Mouse (Mus musculus): ENCODE measurements around the gene Sftpa1.

Sftpa1 gene

DNA sequence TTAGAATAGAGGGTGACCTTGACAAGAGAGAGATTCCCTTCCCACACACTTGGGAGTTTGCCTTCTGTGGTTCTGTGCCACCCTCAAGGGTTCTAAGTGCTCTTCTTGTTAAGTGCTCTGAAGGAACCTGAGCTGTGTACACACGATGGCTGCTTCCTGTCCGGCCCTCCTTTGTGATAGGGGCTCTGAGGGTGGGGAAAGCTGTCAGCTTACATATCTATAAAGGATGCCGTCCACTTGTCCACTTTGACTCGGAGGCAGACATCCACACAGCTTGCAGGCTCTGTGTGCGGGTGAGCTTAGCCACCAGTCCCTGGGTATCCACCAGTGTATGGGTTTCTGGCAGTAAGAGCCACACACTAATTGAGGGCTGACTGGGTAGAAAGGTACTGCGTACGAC, at the start of gene Sftpa1:
Sftpa1 (plus strand) TSS at position 243 of the 400 bp plus-strand sequence.
- DNase-seq (ENCODE audit: low spot score in 2 of 2): no peak

GRCm38 (mm10) chr14:41082408-41082807, 49.2 kb upstream of the Sftpa1 start:
- DNase-seq (ENCODE audit: low spot score in 2 of 2): no peak

- DNase-seq (ENCODE audit: low spot score in 2 of 2): no peak
These were observed 44.1 kb upstream of the Sftpa1 start for GRCm38 (mm10) chr14:41087509-41087908.

DNA sequence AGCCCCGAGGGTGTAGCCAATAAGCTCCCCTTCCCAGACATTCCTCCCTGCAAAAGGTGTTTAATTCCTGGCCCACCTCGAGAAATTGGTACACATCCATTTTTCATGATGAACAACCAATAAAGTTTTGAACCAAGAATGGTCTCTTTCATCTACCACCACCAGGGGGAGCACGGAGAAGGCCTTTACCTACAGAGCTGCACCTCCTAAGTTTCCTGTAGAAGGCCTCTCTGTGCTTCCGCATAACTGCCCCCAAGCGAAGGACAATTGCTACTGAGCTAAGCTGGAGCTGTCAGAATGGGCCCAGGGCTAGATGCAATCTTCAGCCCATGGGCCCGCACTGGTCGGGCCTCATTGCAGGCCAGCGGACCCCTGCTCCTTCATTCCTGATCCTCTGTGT, 40.8 kb upstream of the Sftpa1 start:
- peak in 1 of 2 experiments; percentile 29 for DNase-seq (ENCODE audit: low spot score in 2 of 2)

DNA sequence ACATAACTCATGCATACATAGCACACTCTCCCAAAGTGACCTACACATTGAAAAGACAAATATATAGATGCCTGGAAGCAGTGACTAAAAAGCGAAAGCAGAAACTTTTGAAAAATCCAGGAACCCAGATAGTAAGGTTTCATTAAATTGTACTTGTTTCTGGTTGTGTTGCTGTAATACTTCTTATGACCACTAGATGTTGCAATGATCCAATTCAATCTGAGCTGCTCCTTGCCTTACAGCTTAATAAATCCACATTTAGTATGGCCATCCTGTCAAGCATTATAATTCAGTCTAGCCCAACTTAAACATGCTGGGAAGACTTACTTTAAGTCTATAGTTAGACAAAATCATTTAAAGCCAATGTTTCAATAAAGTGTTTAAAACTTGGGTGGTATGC, 37.5 kb upstream of the Sftpa1 start:
- DNase-seq (ENCODE audit: low spot score in 2 of 2): no peak

GRCm38 (mm10) chr14:41096296-41096860, 35.2 kb upstream of the Sftpa1 start:
- DNase-seq (ENCODE audit: low spot score in 2 of 2): no peak

- peak; percentile 15 to 48 for DNase-seq (ENCODE audit: low spot score in 2 of 2)
These were observed 32.9 kb upstream of the Sftpa1 start for GRCm38 (mm10) chr14:41098726-41099125.

- no peak for DNase-seq (ENCODE audit: low spot score in 2 of 2)
These were observed 30.9 kb upstream of the Sftpa1 start for GRCm38 (mm10) chr14:41100712-41101111.

DNA sequence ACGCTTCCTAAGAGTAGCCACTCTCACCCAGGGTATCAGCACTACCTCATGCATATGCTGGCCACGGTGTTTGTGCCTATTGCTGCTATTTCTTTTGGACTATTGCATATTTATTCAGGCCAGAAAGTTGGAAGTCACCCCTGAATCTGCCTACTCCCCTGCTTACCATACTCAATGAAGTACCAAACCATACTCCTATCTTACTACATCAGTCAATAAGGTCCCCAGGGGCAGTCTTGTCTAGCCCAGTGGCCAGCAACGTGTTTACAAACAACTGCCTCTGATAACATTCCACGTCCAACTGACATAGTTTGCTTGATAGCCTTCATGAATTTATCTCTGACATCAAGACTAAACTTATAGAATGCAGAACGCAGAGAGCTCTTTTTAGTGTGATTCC, 30.3 kb upstream of the Sftpa1 start:
- no peak for DNase-seq (ENCODE audit: low spot score in 2 of 2)

DNA sequence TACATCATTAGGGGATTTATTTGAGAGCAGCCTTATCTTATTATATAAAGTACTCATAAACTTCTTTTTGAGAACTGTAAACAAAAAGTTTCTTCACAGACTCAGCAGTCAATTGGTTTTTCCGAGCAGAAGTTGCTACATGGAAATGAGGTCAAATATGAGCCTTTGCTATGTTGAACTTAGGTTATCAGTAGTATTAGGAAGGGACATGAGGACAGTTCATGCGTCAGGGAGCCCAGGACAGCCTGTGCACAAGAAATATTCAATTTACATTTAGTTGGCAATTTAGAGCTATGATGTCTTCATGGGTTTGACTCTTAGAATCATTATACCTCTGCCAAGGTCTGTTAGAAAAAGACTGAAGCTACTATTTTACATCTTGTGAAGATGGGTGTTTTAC, 29.3 kb upstream of the Sftpa1 start:
- no peak for DNase-seq (ENCODE audit: low spot score in 2 of 2)

GRCm38 (mm10) chr14:41104853-41105444, 26.6 kb upstream of the Sftpa1 start, which contains the start of gene Mat1a:
Mat1a (plus strand) TSS chr14:41105035.
- no peak for DNase-seq (ENCODE audit: low spot score in 2 of 2)

DNA sequence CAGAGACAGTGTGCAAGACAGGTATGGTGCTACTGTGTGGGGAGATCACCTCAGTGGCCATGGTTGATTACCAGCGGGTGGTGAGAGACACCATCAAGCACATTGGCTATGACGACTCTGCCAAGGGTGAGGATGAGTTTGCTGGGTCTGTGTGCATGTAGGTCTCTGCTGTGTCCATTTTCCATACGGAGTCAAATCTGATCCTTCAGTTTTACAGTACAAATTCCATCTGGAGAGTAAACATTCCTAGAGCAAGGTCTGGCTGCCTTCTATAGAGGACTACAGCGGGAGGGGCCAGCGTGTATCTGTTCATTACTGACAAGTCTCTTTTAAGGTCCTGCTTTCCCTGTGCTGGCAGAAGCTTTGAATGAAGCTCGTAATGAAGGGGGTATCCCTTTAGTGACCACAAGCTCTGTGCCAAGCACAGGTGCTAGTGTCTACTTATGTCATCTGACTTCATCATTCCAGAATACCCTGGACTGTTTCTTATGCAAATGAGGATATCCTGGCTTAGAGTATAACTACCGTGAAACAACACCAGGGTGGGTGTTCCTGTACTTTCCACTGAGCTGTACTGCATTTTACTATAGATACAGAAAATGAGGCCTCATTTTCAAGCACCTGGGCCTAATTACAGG, 20.4 kb upstream of the Sftpa1 start:
- no peak for DNase-seq (ENCODE audit: low spot score in 2 of 2)

- DNase-seq (ENCODE audit: low spot score in 2 of 2): no peak
These were observed 18.6 kb upstream of the Sftpa1 start for GRCm38 (mm10) chr14:41112944-41113343.

DNA sequence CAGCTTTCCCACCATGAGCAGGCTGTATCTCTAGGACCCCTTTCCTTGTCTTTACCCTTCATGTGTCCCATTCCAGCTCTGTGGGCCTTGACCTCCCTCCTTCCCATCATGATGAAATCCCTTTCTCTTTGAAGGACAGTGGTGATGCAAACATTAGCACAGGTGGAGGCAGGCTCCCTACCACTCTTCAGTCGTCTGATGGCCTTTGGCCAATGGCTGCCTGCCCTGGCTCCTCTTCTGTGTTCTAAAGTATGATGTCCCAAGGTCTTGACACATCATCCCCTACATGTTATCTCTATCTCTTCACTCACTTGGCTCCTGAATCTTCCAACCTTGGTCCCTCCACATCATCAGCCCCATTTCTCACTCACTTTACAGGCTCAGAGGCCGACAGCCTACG, 15.3 kb upstream of the Sftpa1 start:
- no peak for DNase-seq (ENCODE audit: low spot score in 2 of 2)

DNA sequence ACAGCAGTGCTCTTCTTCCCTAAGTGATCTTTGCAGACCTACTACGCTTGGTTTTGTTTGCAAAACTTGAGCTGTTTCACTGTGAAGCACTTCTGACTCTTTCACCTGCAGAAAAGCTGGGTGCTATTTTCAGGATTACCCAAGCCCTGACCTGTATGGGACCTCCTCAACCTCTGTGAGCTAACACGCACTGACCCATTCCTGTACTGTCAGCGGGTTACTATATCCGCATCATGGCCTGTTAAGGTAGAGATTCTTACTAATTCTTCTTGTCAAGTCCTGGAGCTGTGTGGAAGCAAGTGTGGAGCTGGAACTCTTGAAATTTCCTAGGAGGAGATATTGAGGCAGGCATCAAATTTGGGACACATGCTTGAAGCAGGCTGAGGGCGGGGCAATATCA, 6.9 kb upstream of the Sftpa1 start:
- no peak for DNase-seq (ENCODE audit: low spot score in 2 of 2)

DNA sequence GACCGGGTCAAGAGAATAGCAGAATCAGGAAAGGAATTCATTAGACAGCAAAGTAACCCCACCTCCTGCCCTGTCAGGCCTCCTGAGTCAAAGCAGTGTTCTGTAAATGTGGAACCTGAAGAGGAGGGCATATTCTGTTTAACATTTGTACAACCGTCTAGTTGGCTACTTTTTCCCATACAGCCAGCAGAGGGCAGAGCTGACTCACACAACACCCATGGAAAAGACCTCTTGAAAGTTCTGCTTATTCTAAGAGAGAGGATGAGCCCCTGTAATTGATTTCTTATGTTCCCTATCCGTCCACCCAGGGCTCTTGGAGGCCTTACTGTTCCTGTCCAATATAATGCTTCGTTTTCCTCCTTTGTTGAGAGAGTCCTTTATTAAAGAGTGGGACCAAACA, 3.6 kb upstream of the Sftpa1 start:
- DNase-seq (ENCODE audit: low spot score in 2 of 2): peak; percentile 51 to 54

DNA sequence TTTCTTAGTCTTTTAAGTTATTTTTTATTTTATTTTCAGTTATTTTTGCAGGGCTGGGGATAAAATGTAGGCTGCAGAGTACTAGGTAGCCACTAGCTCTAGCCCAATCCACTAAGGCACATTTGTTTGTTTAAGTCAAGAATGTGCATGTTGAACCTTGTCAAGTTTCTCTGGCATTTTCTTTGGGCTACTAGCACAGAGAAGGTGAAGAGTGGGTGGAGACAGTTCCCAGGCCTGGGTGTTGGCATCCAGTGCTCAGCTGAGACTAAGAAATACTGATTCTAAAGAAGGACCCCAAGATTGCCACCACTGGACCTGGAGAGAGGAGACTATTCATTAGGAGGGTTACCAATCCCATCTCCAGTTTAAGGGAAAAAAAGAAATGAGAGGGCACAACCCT, 5.4 kb downstream of the Sftpa1 start:
- no peak for DNase-seq (ENCODE audit: low spot score in 2 of 2)

- no peak for DNase-seq (ENCODE audit: low spot score in 2 of 2)
These were observed 9.1 kb downstream of the Sftpa1 start for GRCm38 (mm10) chr14:41140686-41141085.

GRCm38 (mm10) chr14:41146035-41146434, 14.5 kb downstream of the Sftpa1 start:
- DNase-seq (ENCODE audit: low spot score in 2 of 2): no peak

DNA sequence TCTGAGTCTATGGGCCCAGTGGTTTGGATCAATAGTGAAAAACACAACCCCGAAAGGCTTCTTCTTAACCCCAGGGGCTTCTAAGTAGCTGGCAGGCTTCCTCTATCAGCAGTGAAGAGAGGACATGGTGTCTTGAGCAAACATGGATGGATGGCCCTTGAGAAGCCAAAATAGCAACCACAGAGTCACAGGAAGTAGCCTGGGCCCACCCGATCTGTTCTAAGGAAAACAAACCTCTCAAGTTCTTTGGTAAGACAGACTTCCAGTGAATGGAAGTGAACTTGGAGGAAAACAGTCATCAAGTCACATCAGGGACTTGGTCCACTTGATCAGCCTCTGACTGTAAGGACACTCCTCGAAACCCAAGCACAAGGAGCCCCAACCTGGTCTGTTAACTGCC, 15.3 kb downstream of the Sftpa1 start:
- no peak for DNase-seq (ENCODE audit: low spot score in 2 of 2)

- DNase-seq (ENCODE audit: low spot score in 2 of 2): no peak
These were observed 15.8 kb downstream of the Sftpa1 start for GRCm38 (mm10) chr14:41147356-41147755.

DNA sequence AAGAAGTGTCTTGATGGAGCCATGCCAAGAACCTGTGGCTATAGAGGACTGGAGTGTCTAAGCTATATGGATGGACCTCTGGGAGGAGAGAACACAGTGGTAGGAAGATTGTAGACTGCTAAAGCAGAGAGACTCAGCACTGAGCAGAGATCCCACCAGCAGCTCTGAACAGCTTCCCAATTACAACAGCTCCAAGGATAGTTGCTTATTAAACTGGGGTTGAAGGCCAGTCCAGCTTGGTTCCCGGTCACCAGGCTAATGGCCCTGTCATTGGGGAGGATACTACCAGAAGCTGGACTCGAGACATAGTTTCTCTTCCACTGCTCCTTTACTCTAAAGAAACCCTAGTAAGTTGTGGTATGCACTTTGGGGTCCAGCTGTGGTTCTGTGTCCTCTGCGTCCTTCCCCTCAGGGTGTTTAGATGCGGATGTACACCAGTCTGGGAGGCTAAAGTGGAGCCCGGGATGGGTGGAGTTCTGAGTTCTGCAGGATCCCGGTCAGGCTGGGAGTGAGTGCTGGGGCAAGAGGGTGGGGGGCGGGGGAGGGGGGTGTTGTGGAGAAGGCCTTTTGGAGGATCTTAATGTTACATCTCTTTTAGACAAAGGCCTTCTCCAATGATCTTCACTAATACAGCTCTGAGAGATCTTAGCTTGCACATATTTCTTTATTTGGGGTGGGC, 19.8 kb downstream of the Sftpa1 start, which contains the start of gene Mbl1:
Mbl1 (plus strand) TSS at position 239 of the 679 bp plus-strand sequence.
- no peak for DNase-seq (ENCODE audit: low spot score in 2 of 2)

DNA sequence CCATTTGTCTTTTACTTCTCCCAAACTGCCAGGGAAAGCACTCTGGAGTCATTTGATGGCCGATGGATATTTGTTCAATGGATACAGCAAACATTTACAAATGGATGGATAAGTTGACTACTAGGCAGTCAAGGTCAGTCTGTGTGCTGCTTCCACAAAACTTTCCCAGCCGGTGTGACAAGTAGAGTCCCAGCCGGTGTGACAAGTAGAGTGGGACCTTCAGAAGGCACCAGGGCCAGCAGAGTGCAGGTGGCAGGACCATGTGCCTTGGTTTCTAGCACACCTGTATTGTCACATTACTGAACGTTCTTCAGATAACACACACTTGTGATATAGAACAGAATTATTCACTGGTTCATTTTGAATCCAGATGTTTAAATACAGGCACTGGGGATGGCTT, 28.5 kb downstream of the Sftpa1 start:
- no peak for DNase-seq (ENCODE audit: low spot score in 2 of 2)
